Mouse (Mus musculus) stomach, postnatal 0 days (tissue): ENCODE measurements around the gene Erf. TPM values are rescaled to one million over a fixed set of nuclear protein-coding genes. Genes with fewer than 3 reads are reported as not detected.

Source experiments
- ATAC-seq: fragments of 200-750 bp; cut with Nextera tagmentation; 2 replicates; pipeline ENCODE4 v1.8.0; 2017; ENCODE audit not compliant: low FRiP score, low TSS enrichment
- DNase-seq: peaks from one replicate; pipeline ENCODE4 v3.0.0-alpha.2; 2016; ENCODE audit warnings: low spot score
- H3K27ac ChIP-seq: fragments of 300-500 bp; sonication (generic); replicated peaks from 2 replicates; pipeline ENCODE4 v1.5.1; 2014; ENCODE audit warnings: mild to moderate bottlenecking, control low read depth
- H3K27me3 ChIP-seq: fragments of 300-500 bp; sonication (generic); 2 replicates; pipeline ENCODE4 v1.6.1; 2014; ENCODE audit warnings: low read length; ENCODE audit not compliant: control insufficient read depth, insufficient read depth
- H3K36me3 ChIP-seq: fragments of 300-500 bp; sonication (generic); 2 replicates; pipeline ENCODE4 v1.6.1; 2014; ENCODE audit warnings: low read length, mixed read lengths; ENCODE audit not compliant: control insufficient read depth, insufficient read depth
- H3K4me1 ChIP-seq: fragments of 300-500 bp; sonication (generic); replicated peaks from 2 replicates; pipeline ENCODE4 v1.6.1; 2014; ENCODE audit warnings: antibody characterized with exemption; ENCODE audit not compliant: control insufficient read depth, insufficient read depth
- H3K4me2 ChIP-seq: fragments of 300-500 bp; sonication (generic); replicated peaks from 2 replicates; pipeline ENCODE4 v1.6.1; 2014; ENCODE audit warnings: low read depth, mild to moderate bottlenecking, control low read depth, moderate library complexity
- H3K4me3 ChIP-seq: fragments of 300-500 bp; sonication (generic); 2 replicates; pipeline ENCODE4 v1.5.1; 2014; ENCODE audit warnings: low read depth, low read length, control low read depth
- H3K9ac ChIP-seq: fragments of 300-500 bp; sonication (generic); 2 replicates; pipeline ENCODE4 v1.6.1; 2014; ENCODE audit warnings: mild to moderate bottlenecking, low read length, control low read depth, mixed read lengths
- H3K9me3 ChIP-seq: fragments of 300-500 bp; sonication (generic); 2 replicates; pipeline ENCODE4 v1.6.1; 2016; ENCODE audit warnings: low read length; ENCODE audit not compliant: control insufficient read depth
- CTCF ChIP-seq: IDR thresholded peaks from 2 replicates; pipeline ENCODE4 v1.5.1; 2016; ENCODE audit warnings: antibody characterized with exemption, low read depth, mild to moderate bottlenecking, moderate library complexity
- EP300 ChIP-seq: optimal IDR thresholded peaks from 2 replicates; pipeline ENCODE3; 2016; ENCODE audit warnings: antibody characterized with exemption
- WGBS: fragments of 180-500 bp; shearing (Covaris S2); extraction: QIAGEN DNeasy Blood & Tissue Kit; methylation state at CpG from one replicate; pipeline ENCODE4 v1.1.7; 2014; 5-methylcytosine and 5-hydroxymethylcytosine counted together
- microRNA-seq: library from miRNA; unstranded; fragments of <30 nt; microRNA quantifications from one replicate; pipeline ENCODE4, GENCODE M21; 2016
- polyA plus RNA-seq: library from polyadenylated mRNA; unstranded; fragments of >200 nt; fragmentation: Nextera tagmentation; extraction: Ambion mirVana; gene quantifications from 2 replicates; pipeline ENCODE4 v1.2.1, GENCODE M21; 2015

The Erf gene
- polyA plus RNA-seq, 1 experiment from 2014 or later: 8.1 TPM

DNA sequence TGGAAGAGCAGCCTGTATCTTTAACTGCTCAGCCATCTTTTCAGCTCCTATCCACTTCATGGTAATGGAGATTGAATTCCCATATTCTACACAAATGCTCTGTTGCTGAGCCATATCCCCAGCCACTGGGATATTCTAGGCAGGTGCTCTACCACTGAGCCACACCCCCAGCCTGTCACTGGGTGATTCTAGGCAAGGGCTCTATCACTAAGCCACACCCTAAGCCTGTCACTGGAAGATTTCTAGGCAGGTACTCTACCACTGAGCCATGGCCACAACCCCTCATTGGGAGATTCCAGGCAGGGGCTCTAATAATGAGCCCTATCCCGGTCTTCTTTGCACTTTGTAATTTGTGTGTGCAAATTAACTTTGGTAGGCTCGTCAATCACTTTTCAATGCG lies 55.4 kb downstream of the Erf start:
- Histone ChIP-seq H3K9ac (no peak overlapping the region), H3K4me3 (no peak overlapping the region), H3K27ac (no peak overlapping the region), H3K27me3 (no peaks in the 10 kb centered on the region), H3K36me3 (no peaks in the 10 kb centered on the region), H3K9me3 (no peaks in the 10 kb centered on the region), H3K4me1 (0 out of 2 replicates have a peak, but pooled peaks cover 3% of the 10 kb centered on the region), H3K4me2 (no peak overlapping the region)
- ATAC-seq (no peak), DNase-seq (no peak)
- WGBS: 67% methylated on average over 3 of the region's 3 CpGs
- TF ChIP-seq CTCF: no peak
- no peak for TF ChIP-seq EP300

Small RNAs within 50 kb of the gene (microRNA-seq; reads per million reads assigned to microRNA genes)
- not detected for gene Mir7048

Other genes with a start within 250 kb of the Erf start
- 1.6 and 2.4 TPM in 2 replicates for gene Atp1a3, start 244.8 kb downstream of the Erf start, polyA plus RNA-seq
- 1.7 and 2.2 TPM in 2 replicates for gene Grik5, start 178.4 kb downstream of the Erf start, polyA plus RNA-seq
- gene Zfp574, start 178.2 kb downstream of the Erf start, polyA plus RNA-seq: 12.1 and 12.9 TPM in 2 replicates
- gene Pou2f2, start 71.0 kb downstream of the Erf start, polyA plus RNA-seq: 0.52 and 0.67 TPM in 2 replicates
- gene Dedd2, start 30.1 kb downstream of the Erf start, polyA plus RNA-seq: 20.0 and 20.2 TPM in 2 replicates
- 1.1 and 1.2 TPM in 2 replicates for gene Zfp526, start 29.3 kb downstream of the Erf start, polyA plus RNA-seq
- 5.1 and 5.3 TPM in 2 replicates for gene Gsk3a, start 12.9 kb downstream of the Erf start, polyA plus RNA-seq
- gene Cic, start 16.9 kb upstream of the Erf start, polyA plus RNA-seq: 15.0 and 15.9 TPM in 2 replicates
- gene Pafah1b3, start 47.2 kb upstream of the Erf start, polyA plus RNA-seq: 125 and 126 TPM in 2 replicates
- 0.07 TPM in 1 of 2 replicates, not detected in the other for gene Prr19, start 50.6 kb upstream of the Erf start, polyA plus RNA-seq
- 0.67 and 1.1 TPM in 2 replicates for gene Tmem145, start 55.3 kb upstream of the Erf start, polyA plus RNA-seq
- gene Megf8, start 66.4 kb upstream of the Erf start, polyA plus RNA-seq: 3.3 and 3.6 TPM in 2 replicates
- gene Cnfn, start 119.0 kb upstream of the Erf start, polyA plus RNA-seq: 4,615 and 4,883 TPM in 2 replicates
- gene Lipe, start 147.9 kb upstream of the Erf start, polyA plus RNA-seq: 10.3 and 12.5 TPM in 2 replicates
- gene Cxcl17, start 162.1 kb upstream of the Erf start, polyA plus RNA-seq: 6.8 and 8.8 TPM in 2 replicates
- gene Ceacam1, start 226.8 kb upstream of the Erf start, polyA plus RNA-seq: 16.7 and 25.7 TPM in 2 replicates